Mouse (Mus musculus): ENCODE measurements around the gene Dennd2c.

The Dennd2c gene

GRCm38 (mm10) chr3:103102454-103103390, at the start of gene Dennd2c:
TSS of gene Dennd2c (plus strand) at chr3:103102604.
- DNase-seq (ENCODE audit: low read depth, low spot score), result peak; percentile 78

- no peak for DNase-seq (ENCODE audit: low read depth, low spot score)
These were observed 46.3 kb upstream of the Dennd2c start for GRCm38 (mm10) chr3:103056016-103056595.

- DNase-seq (ENCODE audit: low read depth, low spot score), result no peak
These were observed 44.7 kb upstream of the Dennd2c start for GRCm38 (mm10) chr3:103057752-103058151.

- peak; percentile 76 for DNase-seq (ENCODE audit: low read depth, low spot score)
These were observed 43.9 kb upstream of the Dennd2c start, which contains the start of gene Nras for GRCm38 (mm10) chr3:103058207-103059157. TSS of gene Nras (plus strand) at chr3:103058285.

GRCm38 (mm10) chr3:103066927-103067326, 35.5 kb upstream of the Dennd2c start:
- no peak for DNase-seq (ENCODE audit: low read depth, low spot score)

GRCm38 (mm10) chr3:103068971-103069370, 33.4 kb upstream of the Dennd2c start:
- DNase-seq (ENCODE audit: low read depth, low spot score), result no peak

GRCm38 (mm10) chr3:103073771-103074170, 28.6 kb upstream of the Dennd2c start, which contains the start of gene Ampd1:
TSS of gene Ampd1 (plus strand) at chr3:103074014.
- DNase-seq (ENCODE audit: low read depth, low spot score), result no peak

GRCm38 (mm10) chr3:103075871-103076270, 26.5 kb upstream of the Dennd2c start:
- no peak for DNase-seq (ENCODE audit: low read depth, low spot score)

- DNase-seq (ENCODE audit: low read depth, low spot score), result no peak
These were observed 25.9 kb upstream of the Dennd2c start for GRCm38 (mm10) chr3:103076476-103076875.

GRCm38 (mm10) chr3:103079301-103079700, 23.1 kb upstream of the Dennd2c start:
- DNase-seq (ENCODE audit: low read depth, low spot score), result no peak

GRCm38 (mm10) chr3:103081051-103081450, 21.4 kb upstream of the Dennd2c start:
- DNase-seq (ENCODE audit: low read depth, low spot score), result no peak

- no peak for DNase-seq (ENCODE audit: low read depth, low spot score)
These were observed 20.4 kb upstream of the Dennd2c start for GRCm38 (mm10) chr3:103081861-103082453.

GRCm38 (mm10) chr3:103082761-103083160, 19.6 kb upstream of the Dennd2c start:
- no peak for DNase-seq (ENCODE audit: low read depth, low spot score)

- DNase-seq (ENCODE audit: low read depth, low spot score), result no peak
These were observed 16.4 kb upstream of the Dennd2c start for GRCm38 (mm10) chr3:103085986-103086385.

GRCm38 (mm10) chr3:103091753-103092152, 10.7 kb upstream of the Dennd2c start:
- no peak for DNase-seq (ENCODE audit: low read depth, low spot score)

- DNase-seq (ENCODE audit: low read depth, low spot score), result no peak
These were observed 3.7 kb upstream of the Dennd2c start for GRCm38 (mm10) chr3:103098662-103099061.

- DNase-seq (ENCODE audit: low read depth, low spot score), result no peak
These were observed 2.7 kb upstream of the Dennd2c start for GRCm38 (mm10) chr3:103099667-103100066.

- DNase-seq (ENCODE audit: low read depth, low spot score), result no peak
These were observed 1.7 kb upstream of the Dennd2c start for GRCm38 (mm10) chr3:103100735-103101134.

- DNase-seq (ENCODE audit: low read depth, low spot score), result no peak
These were observed 1.2 kb upstream of the Dennd2c start for GRCm38 (mm10) chr3:103101194-103101593.

GRCm38 (mm10) chr3:103101909-103102308, 495 bp upstream of the Dennd2c start:
- no peak for DNase-seq (ENCODE audit: low read depth, low spot score)

GRCm38 (mm10) chr3:103107565-103108240, 5.3 kb downstream of the Dennd2c start:
- no peak for DNase-seq (ENCODE audit: low read depth, low spot score)

All from retina, postnatal 7 days (tissue).